Mouse (Mus musculus) frontal cortex, adult (tissue): ENCODE measurements around the gene Rpl10-ps3.
A peak's percentile ranks its signal among the peaks of the same experiment; 100 is the strongest.

Experiments
- ATAC-seq: cut with Nextera tagmentation; 2 replicates; pipeline ENCODE4 v1.9.2; 2017; ENCODE audit warnings: mild to moderate bottlenecking, moderate library complexity, mixed read lengths; ENCODE audit not compliant: low TSS enrichment

Rpl10-ps3 gene

DNA sequence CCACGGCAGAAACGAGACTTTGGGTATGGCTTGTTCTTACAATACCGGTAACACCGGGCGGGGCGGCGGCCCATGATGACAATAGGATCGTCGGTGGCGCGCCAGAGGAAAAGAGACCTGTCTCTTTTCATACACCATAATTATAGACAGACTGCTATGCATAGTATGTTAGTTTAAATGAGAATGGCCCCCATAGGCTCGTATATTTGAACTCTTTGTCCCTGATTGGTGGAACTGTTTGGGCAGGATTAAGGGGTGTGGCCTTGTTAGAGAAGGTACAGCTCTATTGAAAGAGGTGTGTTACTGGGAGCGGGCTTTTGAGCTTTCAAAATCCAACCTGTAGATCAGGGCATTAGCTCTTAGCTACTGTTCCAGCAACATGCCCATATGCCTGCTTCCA, at the start of gene Rpl10-ps3:
TSS of gene Rpl10-ps3 (minus strand) at position 101 of the 400 bp plus-strand sequence.
- ATAC-seq, result no peak

GRCm38 (mm10) chr9:50375598-50375997, 30.8 kb upstream of the Rpl10-ps3 start:
- peak; percentile 31; the same call in 1 of the 2 replicates for ATAC-seq

- ATAC-seq, result peak; percentile 95
Measured at GRCm38 (mm10) chr9:50374666-50375065, 29.9 kb upstream of the Rpl10-ps3 start.

- ATAC-seq, result no peak
Measured at GRCm38 (mm10) chr9:50368551-50369297, 24.0 kb upstream of the Rpl10-ps3 start.

GRCm38 (mm10) chr9:50365059-50365780, 20.5 kb upstream of the Rpl10-ps3 start:
- no peak for ATAC-seq

- no peak for ATAC-seq
Measured at GRCm38 (mm10) chr9:50363962-50364361, 19.2 kb upstream of the Rpl10-ps3 start.

DNA sequence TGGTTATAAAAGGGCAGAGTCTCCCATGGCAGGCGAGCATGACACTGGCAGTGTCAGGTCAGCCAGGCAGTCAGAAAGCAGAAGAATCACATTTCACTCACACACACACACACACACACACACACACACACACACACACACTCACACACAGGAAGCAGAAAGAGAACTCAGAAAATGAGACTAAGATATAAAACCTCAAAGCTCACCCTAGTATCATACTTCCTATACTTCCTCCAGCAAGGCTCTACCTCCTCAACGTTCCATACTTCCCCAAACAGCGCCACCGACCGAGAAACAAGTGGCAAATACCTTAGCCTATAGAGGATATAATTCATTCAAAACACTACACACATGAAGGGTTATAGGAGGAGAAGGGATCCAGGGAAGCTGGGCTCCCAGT, 18.5 kb upstream of the Rpl10-ps3 start:
- no peak for ATAC-seq

GRCm38 (mm10) chr9:50362556-50362955, 17.8 kb upstream of the Rpl10-ps3 start:
- no peak for ATAC-seq

DNA sequence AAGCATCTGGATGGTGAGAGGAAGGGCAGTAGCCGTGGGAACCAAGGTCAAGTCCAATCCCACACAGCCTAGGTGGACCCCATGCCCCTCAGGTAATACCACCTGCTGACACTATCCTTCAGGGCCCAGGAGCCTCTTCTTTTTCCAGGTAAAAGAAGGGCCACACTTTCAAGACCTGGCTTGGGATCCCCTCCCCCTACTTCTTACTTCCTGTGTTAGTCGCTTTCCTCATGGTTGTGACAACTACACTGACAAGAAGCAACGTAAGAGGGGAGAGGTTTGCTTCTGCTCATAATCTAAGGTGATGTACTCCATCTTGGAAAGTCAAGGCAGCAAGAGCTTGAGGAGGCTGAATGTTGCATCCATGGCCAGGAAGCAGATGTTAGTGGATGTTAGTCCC, 15.6 kb upstream of the Rpl10-ps3 start:
- no peak for ATAC-seq

- ATAC-seq, result no peak
Measured at GRCm38 (mm10) chr9:50357331-50357730, 12.6 kb upstream of the Rpl10-ps3 start.

- no peak for ATAC-seq
Measured at GRCm38 (mm10) chr9:50351746-50352145, 7.0 kb upstream of the Rpl10-ps3 start.

DNA sequence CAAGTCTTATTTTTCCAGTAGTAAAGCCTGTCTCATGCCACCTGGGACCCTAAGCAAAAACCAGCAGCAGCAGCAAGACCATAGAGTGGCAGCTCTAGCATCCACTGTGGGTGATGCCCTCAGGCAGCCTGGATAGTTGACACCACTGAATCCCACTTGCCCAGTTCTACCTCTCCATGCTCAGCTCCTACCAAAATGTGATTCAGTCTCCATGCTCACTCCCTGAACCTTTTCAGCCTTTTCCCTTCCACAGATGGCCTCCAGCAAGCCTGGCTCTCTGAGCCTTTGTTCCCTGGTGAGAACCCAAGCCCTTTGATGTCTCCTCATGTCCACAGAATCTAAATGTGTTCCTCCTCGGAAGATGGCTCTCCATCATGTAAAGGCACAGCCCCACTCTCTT, 5.8 kb upstream of the Rpl10-ps3 start:
- ATAC-seq, result no peak

DNA sequence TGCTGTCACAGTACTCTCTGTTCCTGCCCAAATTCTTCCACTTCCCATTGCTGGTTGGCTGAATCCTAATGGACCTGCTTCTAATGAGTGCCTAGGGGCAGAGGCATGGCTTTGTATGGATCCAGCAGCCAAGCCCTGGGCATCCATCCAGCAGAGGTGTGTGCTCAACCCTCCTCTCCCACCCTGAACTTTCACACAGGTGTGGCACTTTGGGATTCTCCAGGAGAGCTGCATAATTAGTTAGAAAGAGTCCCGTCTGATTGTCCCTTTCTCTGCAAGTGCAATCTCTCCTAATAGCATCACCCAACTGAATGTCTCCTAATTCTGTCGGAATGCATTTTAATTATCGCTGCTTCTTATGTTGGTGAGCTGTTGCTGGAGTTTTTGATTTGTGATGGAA, 4.4 kb upstream of the Rpl10-ps3 start:
- no peak for ATAC-seq

GRCm38 (mm10) chr9:50348256-50348655, 3.5 kb upstream of the Rpl10-ps3 start:
- ATAC-seq, result no peak

DNA sequence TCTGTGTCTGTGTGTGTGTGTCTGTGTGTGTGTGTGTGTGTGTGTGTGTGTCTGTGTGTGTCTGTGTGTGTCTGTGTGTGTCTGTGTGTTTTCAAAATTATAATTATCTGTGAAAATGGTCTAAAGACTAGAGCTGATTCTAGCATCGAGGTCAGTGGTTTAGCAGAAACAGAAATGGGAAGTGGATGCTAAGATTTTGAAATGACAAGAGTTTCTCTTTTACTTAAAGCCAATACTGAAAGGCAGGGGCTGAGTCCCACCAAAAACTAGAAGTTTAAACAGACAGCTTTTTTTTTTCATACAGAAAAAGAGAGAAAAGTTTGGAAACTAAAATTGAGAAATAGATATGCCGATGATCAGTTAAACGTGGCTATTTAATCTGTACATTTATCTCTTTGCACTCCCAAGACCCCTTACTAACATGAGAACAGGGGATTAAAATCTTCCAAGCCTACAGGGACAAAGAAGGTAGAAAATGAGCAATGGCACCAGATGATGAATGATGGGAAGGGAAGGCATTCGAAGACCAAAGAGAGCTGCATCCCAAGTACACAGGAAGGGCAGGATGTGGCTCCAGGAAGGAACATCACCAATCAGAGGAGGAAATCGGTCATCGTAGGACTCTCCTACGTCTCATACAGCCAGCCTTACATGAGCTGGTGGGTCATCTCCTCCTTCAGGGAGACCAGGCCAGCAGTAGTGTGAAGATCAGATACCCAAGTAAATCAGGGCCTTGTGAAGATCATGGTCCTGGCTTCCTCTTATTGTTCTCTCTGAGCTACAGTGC, 9.0 kb downstream of the Rpl10-ps3 start:
- ATAC-seq, result no peak

DNA sequence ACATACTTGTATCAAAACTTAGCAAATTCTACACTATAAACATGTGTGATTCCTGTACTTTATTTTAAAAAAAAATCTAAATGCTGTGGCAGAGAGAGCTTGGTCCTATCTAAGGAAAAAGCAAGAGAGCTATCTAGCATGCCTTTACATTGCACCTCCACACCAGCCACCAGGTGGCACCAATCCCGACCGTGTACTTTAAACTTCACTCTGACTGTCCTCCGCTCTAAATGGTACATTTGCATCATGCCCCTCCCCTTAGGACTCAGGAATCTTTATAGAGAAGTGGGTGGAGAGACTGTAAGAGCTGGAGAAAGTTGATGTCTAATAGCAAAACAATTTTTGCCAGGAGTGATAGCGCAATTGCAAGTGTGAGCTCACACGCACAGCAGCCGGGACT, 11.4 kb downstream of the Rpl10-ps3 start:
- ATAC-seq, result peak; percentile 91

DNA sequence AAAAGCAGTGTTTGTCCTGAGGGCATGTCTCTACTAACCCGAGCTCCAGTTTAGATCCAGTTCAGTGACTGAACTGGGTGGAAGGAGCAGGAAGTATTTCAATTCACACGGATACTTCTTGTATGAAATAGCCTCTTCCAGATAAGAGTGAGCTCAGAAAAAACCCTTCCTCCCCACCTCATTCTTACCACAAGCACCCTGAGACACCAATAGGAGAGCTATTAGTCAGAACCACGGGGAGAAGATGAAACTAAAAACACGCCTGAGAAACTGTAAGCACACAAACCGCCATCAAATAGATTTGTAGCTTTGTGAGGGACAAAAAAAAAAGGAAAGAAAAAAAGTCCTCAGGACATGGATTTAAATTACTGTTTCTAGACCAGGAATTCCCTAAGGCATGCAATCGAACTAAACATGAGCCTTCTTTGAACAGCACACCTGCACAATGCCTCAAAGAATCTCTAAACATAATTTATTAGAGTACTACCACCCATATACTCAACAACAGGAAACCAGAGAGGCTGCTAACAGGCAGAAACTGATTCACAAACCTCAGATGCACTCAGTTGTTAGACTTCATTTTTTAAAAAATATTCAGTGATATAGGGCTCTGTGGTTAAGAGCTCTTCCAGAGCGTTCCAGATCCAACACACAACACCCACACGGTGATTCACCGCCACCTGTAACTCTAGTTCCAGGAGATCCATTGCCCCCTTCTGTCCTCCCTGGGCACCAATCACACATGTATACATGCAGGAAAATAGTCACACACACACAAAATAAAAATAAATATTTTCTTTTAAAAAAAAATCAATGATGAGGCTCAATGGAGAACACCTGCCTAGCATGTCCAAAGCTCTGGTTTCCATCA, 20.2 kb downstream of the Rpl10-ps3 start:
- ATAC-seq, result no peak; the same call in 1 of the 2 replicates

DNA sequence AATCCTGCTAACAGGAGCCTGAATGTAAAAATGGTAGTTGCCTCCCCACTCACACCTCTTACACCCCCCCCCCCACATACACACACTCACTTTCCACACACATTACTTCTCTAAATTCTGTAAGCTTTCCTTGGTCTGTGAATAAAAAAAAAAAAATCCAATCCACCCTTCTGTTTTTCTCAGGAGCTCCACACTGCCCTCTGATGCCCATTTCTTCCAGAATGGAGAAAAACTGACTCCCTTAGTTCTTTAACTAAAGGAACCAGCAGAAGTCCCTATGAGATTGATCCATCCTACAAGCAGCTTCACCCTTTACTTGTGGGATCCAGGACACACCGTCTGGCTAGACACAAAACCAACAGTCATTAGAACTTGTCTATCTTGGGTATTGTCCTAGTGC, 24.0 kb downstream of the Rpl10-ps3 start:
- no peak for ATAC-seq

- ATAC-seq, result no peak
Measured at GRCm38 (mm10) chr9:50319506-50319905, 25.3 kb downstream of the Rpl10-ps3 start.

DNA sequence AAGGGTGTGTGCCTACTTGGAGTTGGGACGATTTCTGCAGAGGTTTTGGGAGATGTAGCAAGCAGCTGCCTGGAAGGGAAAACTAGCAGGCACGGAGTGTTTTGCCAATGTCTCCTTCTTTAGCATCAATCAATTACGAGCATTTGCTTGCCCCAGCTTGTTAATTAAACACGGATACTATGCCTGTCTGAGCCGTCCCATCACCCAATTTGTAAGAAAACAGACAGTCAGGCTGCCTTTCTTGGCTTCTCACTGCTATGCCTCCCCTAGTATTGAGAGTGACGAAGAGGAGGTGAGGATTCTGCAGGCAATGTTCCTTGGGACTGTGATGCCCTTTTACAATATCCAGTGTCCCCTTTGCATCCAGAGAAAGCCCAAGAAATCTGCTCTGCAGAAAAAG, 27.5 kb downstream of the Rpl10-ps3 start:
- no peak for ATAC-seq

GRCm38 (mm10) chr9:50315650-50316049, 29.1 kb downstream of the Rpl10-ps3 start:
- no peak for ATAC-seq
